Mouse (Mus musculus): Measurements from ENCODE around the gene Hamp.

Hamp gene

GRCm38 (mm10) chr7:30908277-30908991 is 35.4 kb downstream of the Hamp start:
- DNase-seq (ENCODE audit: low spot score in 2 of 2): no peak

GRCm38 (mm10) chr7:30904042-30904441 is 39.8 kb downstream of the Hamp start:
- no peak for DNase-seq (ENCODE audit: low spot score in 2 of 2)

- no peak for DNase-seq (ENCODE audit: low spot score in 2 of 2)
Measured at GRCm38 (mm10) chr7:30895217-30895616, 48.6 kb downstream of the Hamp start.

- no peak for DNase-seq (ENCODE audit: low spot score in 2 of 2)
Measured at GRCm38 (mm10) chr7:30892515-30892914, 51.3 kb downstream of the Hamp start.

All from left cerebral cortex, adult 9 months (tissue).